Mouse (Mus musculus): ENCODE measurements around the gene Rnf207.

Rnf207 gene

DNA sequence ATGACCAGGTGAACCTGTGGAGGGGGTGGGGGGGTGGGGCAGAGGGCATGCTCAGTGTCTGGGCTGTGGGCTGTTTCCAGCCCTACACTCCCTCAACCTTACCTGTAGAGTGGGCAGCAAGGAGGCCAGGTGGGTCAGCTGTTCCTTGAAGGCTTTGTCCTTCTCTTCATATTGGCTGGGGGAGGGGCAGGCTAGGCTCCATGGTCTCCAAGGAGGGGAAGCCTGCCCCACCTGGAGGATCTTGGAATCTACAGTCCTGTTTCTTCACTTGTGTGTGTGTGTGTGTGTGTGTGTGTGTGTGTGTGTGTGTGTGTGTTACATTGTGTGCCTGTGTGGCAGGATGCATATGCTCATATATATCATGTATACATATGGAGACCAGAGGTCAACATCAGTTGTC, 4.9 kb downstream of the Rnf207 start:
- no peak for TF ChIP-seq GATA4 (IDR thresholded peaks at IDR 0.05; ENCODE audit: insufficient replicate concordance, low read length)

DNA sequence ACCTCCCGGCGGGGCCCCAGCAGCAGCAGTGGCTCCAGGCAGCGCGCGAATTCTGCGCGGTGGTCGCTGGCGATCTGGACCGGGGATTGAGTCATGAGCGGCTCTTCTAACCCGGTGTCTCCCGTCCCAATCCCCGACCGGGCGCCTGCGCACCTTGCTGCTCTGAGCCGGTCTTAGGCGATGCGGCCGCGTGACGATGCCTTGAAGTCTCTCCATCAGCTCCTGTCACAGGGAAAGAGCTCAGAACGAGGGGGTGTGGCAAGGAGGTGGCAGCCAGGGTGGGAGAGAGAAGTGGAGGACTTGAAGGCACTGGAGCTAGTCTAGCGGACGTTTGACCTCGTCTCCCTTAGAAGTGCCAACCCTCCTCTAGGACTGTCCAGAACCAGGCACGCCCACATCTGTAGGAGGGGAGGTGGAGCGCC, 5.6 kb downstream of the Rnf207 start:
- no peak for TF ChIP-seq GATA4 (IDR thresholded peaks at IDR 0.05; ENCODE audit: insufficient replicate concordance, low read length)

DNA sequence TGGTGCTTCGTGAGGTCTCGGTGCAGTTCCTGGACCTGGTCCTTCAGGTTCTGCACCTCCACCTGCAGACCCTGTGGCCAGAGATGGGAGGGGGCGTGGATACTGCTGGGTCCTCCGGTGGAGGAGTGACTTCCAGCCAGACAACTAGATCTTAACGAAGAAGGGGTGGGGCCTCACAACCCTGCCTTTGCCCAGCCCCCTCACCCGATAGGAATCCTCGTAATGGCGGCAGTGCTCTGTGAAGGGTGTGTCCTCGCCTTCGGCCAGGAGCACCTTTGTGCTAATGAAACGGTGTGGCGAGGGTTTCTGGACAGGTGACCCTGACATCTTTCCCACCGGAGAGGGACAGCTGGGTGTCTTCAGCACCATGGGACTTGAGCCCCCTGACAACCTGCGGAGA, 6.6 kb downstream of the Rnf207 start:
- TF ChIP-seq GATA4 (IDR thresholded peaks at IDR 0.05; ENCODE audit: insufficient replicate concordance, low read length): no peak

DNA sequence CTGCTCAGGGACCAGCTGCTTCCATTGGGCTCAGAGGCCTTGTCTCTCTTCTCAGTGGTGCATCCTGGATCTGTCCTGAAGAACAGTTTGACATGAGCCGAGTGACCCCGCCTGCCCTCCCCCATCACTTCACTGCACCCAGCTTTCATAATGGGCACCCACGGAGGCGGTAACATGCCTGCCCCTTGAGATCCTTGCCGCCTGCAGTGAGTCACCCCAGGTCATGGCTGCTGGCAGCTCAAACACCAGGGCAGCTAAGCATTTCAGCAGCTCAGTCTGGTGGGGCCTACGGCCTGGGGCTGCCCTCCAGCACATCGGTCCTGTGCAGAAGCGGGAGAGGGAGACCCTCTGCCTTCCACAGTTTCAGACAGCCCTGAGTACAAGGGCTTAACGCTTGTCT, 11.3 kb downstream of the Rnf207 start:
- TF ChIP-seq GATA4 (IDR thresholded peaks at IDR 0.05; ENCODE audit: insufficient replicate concordance, low read length): no peak

- TF ChIP-seq GATA4 (IDR thresholded peaks at IDR 0.05; ENCODE audit: insufficient replicate concordance, low read length): no peak
These were observed 12.8 kb downstream of the Rnf207 start for GRCm38 (mm10) chr4:152305991-152306390.

DNA sequence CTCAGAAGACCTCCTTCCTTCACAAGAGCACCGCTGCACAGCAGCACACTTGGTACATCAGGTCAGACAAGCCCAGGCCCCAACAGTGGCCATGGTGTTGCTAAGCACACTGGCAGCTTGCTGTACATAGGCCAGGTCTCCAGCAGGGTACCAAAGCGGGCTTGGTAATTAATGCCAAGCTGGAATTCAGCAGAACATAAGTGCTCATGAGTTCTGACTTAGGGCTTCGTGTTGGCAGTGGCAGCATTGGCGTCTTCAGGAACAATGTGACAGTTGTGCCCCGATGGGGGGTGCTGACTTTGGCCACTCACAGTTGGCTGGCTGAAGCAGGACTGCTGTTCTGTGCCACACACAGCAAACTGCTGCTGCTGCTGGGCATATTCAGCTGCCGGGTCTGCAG, 14.1 kb downstream of the Rnf207 start:
- no peak for TF ChIP-seq GATA4 (IDR thresholded peaks at IDR 0.05; ENCODE audit: insufficient replicate concordance, low read length)

DNA sequence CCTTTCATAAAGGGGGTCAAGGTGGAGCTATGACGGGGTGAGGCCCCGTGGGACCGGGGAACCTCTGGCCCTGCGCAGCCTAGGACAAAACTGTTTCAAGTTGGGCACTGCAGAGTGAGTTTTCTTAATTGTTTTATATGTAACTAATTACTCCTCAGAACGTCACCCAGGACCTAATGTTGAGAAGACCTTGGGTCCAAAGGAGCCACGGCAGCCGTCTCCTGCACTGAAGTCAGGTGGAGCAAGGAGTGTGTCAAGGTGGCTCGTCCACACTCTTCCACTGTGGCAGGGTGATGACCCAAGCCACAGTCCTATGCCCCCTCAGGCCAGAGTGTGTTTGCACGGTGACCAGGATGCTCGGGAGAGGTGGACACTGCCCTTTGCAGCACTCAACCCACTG, 15.6 kb downstream of the Rnf207 start:
- no peak for TF ChIP-seq GATA4 (IDR thresholded peaks at IDR 0.05; ENCODE audit: insufficient replicate concordance, low read length)

- TF ChIP-seq GATA4 (IDR thresholded peaks at IDR 0.05; ENCODE audit: insufficient replicate concordance, low read length): no peak
These were observed 16.8 kb downstream of the Rnf207 start for GRCm38 (mm10) chr4:152302012-152302411.

DNA sequence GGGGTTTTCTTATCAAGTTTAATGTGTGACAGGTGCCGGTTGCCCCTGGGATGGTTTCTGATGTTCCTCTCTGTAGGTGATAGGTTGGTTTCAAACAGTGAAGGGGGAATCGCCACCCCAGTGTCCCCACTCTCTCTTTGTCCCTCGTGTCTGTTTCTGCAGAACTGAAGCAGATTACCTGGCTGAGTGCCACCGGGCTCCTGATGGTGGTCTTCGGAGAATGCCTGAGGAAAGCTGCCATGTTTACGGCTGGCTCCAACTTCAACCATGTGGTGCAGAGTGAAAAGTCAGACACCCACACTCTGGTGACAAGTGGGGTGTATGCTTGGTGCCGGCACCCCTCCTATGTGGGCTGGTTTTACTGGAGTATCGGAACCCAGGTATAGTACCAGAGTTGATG, 18.4 kb downstream of the Rnf207 start:
- TF ChIP-seq GATA4 (IDR thresholded peaks at IDR 0.05; ENCODE audit: insufficient replicate concordance, low read length): no peak

DNA sequence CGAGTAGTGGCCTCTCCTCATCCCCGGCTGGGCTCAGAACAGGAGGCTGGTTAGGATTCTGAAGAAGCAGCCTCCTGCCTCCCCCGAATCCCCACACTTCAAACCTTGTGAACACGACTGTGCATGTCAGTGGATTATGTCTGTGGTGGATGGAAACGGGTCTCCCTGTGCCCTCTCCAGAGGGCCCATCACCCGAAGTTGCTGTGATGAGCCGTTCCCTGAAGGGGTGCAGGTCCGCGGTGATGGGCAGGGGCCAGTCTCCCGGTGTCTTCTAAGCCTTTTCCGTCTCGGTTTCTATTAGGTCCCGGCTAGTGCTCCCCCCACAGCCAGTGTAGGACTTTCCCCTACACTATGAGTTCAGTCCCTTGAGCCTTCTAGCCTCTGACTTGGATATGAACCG, 20.0 kb downstream of the Rnf207 start:
- TF ChIP-seq GATA4 (IDR thresholded peaks at IDR 0.05; ENCODE audit: insufficient replicate concordance, low read length): no peak

DNA sequence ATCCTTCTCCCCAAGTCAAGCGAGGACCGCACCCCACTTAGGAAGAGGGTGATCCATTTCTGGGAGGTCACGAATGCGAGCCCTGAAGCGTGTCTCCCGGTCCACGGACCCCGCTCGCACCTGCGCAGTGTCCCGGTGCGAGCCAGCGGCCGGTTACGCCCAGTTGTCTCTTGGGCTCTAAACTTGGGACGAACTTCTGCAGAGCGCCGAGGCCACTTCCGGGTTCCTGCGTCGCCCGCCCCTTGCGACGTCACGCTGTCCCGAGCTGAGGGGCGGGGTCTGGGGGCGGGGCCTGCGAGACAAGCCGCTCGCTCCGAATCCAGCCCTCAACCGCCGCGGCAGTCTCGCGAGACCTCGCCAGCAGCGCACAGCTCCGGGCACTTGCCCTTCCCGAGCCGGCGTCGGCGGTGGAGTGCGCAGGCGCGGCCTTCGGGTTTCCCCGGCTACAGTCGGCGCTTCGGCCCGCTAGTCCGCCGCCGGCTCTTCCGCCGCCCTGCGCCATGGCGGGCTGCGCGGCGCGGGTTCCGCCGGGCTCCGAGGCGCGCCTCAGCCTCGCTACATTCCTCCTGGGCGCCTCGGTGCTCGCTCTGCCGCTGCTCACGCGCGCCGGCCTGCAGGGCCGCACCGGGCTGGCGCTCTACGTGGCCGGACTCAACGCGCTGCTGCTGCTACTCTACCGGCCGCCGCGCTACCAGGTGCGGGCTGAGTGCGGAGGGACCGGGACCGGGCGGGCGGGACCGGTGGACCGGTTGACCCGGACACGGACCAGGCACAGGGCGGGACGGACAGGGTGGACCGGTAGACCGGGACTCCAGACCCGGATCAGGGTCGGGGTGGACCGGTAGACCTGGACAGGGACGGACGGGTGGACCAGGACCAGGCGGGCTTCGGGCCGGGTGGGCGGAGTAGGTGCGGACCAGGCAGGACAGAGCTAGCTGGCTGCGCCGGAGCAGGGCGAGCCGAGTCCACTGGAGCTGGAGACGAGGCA, 21.6 kb downstream of the Rnf207 start, which contains the start of gene Icmt:
TSS of gene Icmt (plus strand) at position 354 of the 988 bp plus-strand sequence.
- no peak for TF ChIP-seq GATA4 (IDR thresholded peaks at IDR 0.05; ENCODE audit: insufficient replicate concordance, low read length)

GRCm38 (mm10) chr4:152296371-152296770, 22.4 kb downstream of the Rnf207 start:
- TF ChIP-seq GATA4 (IDR thresholded peaks at IDR 0.05; ENCODE audit: insufficient replicate concordance, low read length): no peak

DNA sequence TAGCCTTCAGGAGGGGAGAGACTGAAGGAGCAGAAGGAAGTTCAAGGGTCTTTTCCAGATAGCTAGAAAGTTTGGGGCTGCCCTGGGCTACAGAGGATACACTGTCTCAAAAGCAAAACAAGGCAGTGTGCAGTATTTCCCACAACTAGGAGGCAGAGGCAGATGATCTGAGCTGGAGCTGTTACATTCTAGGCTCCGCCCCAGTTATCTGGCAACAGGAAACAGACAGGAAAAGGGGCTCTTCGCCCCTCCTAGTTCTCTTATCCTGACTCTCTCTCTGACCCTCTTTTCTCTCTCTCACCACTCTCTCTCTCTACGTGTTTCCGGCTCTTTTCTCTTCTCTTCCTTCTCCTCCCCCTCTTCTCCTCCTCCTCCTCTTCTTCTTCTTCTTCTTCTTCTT, 22.9 kb downstream of the Rnf207 start:
- TF ChIP-seq GATA4 (IDR thresholded peaks at IDR 0.05; ENCODE audit: insufficient replicate concordance, low read length): no peak

DNA sequence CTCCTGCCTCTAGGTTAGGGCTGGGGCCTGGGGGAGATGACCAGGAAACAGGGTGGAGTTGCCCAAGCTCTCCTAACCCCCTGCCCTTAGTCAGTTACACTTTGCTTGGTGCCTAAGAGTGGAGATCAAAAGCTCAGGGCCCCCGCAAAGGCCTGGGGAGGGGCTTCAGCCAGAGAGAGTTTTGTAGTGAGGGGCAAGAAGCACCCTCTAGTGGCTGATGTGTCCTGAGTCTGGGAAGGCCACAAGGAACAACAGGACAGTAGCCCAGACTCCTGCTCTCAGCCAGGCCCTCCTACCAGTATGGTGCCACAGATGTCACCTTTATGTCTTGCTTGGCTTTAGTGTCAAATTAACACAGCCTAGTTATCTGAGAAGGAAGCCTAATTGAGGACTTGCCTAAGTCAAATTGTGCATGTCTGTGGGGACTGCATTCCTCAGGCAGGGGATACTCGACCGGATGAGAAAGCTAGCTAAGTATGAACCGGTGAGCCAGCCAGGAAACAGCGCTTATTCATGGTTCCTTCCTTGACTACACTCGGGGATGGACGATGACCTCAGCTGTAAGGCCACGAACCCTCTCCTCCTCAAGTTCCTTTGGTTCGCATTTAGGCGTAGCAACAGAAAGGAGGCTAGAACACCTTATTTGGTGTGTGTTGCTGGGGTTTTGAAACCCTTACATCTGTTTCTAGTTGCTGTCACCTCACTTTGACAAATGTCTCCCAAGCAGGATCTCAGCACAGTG, 24.4 kb downstream of the Rnf207 start:
- TF ChIP-seq GATA4 (IDR thresholded peaks at IDR 0.05; ENCODE audit: insufficient replicate concordance, low read length): no peak

- TF ChIP-seq GATA4 (IDR thresholded peaks at IDR 0.05; ENCODE audit: insufficient replicate concordance, low read length): no peak
These were observed 26.6 kb downstream of the Rnf207 start for GRCm38 (mm10) chr4:152292102-152292765.

Data from liver, adult (tissue).